Mouse (Mus musculus) heart, adult 9 months (tissue): ENCODE measurements around the gene Defa34.
"Not testable (repeated sequence)": the region's sequence is repeated elsewhere in the genome, so short reads cannot be mapped to it uniquely, and the experiment has no call there.

Source experiments
- DNase-seq, 2 experiments: peaks; one replicate each; pipeline ENCODE4 v3.0.0; 2022; ENCODE audit warnings: low spot score in 2 of 2

Defa34 gene

DNA sequence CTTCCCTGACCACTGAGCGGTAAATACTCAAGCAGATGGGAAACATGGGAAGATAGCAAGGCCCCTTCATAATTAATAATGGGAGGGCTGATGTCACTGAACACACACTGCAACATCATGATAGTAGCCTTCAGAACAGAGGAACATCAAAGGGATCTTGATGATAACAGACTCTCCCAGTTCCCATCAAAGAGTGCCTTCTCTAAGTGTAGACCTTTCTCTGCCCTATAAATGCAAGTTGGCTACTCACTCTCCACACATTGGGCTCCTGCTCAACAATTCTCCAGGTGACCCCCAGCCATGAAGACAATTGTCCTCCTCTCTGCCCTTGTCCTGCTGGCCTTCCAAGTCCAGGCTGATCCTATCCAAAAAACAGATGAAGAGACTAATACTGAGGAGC, at the start of gene Defa34:
Gene Defa34, plus strand, starts transcription at position 301 of the 400 bp plus-strand sequence.
- not testable (repeated sequence) for DNase-seq

DNA sequence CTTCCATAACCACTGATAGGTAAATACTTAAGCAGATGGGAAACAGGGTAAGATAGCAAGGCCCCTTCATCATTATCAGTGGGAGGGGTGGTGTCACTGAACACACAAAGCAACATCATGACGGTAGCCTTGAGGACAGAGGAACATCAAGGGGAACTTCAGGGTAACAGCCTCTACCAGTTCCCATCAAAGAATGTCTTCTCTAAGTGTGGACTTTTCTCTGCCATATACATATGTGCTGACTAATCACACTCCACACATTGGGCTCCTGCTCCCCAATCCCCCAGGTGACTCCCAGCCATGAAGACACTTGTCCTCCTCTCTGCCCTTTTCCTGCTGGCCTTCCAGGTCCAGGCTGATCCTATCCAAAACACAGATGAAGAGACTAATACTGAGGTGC, 47.7 kb upstream of the Defa34 start, which contains the start of gene Defa26:
Gene Defa26, plus strand, starts transcription at position 301 of the 400 bp plus-strand sequence.
- DNase-seq, result not testable (repeated sequence)

DNA sequence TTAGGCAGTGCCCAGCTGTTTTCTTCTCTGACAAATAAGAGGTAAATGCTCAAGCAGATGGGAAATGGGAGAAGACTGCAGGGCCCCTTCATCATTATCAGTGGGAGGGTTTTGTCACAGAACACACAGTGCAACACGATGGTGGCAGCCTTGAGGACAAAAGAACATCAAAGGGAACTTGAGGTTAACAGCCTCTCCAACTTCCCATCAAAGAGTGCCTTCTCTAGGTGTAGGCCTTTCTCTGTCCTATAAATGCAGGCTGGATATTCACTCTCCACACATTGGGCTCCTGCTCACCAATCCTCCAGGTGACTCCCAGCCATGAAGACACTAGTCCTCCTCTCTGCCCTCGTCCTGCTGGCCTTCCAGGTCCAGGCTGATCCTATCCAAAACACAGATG, 10.1 kb upstream of the Defa34 start, which contains the start of gene Defa17:
Gene Defa17, plus strand, starts transcription at position 301 of the 400 bp plus-strand sequence.
- not testable (repeated sequence) for DNase-seq

DNA sequence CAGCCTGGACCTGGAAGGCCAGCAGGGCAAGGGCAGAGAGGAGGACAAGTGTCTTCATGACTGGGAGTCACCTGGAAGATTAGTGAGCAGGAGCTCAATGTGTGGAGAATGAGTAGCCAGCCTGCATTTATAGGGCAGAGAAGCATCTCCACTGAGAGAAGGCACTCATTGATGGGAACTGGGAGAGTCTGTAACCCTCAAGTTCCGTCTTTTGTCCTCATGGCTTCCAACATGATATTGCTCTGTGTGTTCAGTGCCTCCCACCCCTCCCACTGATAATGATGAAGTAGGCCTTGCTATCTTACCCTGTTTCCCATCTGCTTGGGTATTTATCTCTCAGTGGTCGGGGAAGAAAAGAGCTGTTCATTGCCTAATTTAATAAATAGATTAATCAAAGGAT, 37.9 kb downstream of the Defa34 start, which contains the start of gene AY761184:
Gene AY761184, minus strand, starts transcription at position 101 of the 400 bp plus-strand sequence.
- DNase-seq, result not testable (repeated sequence)
